Mouse (Mus musculus): ENCODE measurements around the gene Clec18a. TPM values are rescaled to one million over a fixed set of nuclear protein-coding genes. Genes with fewer than 3 reads are reported as not detected.
"Not testable (repeated sequence)": the region's sequence is repeated elsewhere in the genome, so short reads cannot be mapped to it uniquely, and the experiment has no call there.

Clec18a gene
- 1 to 10 TPM; 3.2 to 3.5 TPM for total RNA-seq (2021)

DNA sequence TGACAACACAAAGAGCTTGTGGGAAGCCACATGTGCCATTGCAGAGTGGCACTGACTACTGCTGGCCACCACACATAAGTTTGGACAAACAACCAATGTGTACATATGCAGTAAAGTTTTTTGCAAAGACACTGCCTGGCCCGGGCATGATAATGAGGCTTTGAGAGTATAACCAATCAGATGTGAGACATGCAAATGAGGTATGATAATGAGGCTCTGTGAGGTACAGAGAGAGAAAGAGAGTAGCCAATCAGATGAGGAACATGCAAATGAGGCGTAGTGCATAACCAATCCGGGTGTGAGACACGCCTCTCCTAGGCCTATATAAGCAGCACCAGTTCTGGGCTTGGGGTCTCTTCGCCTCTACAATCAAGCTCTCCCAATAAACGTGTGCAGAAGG lies at the start of gene Clec18a:
Gene Clec18a, minus strand, starts transcription at position 101 of the 400 bp plus-strand sequence.
- DNase-seq (ENCODE audit: low spot score in 2 of 2), result not testable (repeated sequence)
- intact Hi-C loops (cut with DNase I), result loop anchor here (2.0 to 10.0 kb wide), 2 partner anchors 30 to 338 kb away; no protein-coding TSS in a partner anchor

DNA sequence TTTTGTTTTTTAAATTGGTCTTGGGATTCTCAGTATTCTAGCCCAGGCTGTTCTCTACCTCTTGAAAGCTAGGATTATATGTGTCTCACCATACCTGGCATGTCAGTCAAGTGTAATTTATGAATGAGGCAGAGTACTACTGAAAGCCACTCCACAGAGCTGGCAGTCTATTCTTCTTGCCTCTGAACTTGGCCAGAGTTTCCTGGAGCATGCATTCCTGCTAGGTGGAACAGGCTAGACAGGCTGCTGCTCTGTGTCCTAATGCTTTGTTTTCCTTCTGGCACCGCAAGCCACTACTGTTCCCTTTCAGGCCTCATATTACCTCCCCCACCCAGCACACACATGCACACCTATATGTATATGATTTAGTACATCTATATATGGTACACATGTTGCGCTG lies 38.5 kb upstream of the Clec18a start:
- DNase-seq (ENCODE audit: low spot score in 2 of 2), result no peak
- intact Hi-C loops (cut with DNase I), result no loop called here

DNA sequence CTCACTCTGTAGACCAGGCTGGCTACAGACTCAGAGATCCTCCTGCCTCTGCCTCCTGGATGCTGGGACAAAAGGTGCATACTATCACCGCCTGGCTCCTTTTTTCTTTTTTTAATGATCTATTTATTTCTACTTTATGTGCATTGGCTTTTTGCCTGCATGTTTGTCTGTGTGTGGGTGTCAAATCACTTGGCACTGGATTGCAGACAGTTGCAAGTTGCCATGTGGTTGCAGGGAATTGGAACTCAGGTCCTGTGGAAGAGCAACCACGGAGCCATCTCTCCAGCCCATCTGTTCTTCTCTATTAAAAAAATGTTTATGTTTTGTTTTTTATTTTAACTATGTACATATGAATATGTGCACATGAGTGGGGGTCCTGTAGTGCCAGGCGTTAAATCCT lies 27.3 kb upstream of the Clec18a start:
- intact Hi-C loops (cut with DNase I), result no loop called here
- DNase-seq (ENCODE audit: low spot score in 2 of 2), result no peak

DNA sequence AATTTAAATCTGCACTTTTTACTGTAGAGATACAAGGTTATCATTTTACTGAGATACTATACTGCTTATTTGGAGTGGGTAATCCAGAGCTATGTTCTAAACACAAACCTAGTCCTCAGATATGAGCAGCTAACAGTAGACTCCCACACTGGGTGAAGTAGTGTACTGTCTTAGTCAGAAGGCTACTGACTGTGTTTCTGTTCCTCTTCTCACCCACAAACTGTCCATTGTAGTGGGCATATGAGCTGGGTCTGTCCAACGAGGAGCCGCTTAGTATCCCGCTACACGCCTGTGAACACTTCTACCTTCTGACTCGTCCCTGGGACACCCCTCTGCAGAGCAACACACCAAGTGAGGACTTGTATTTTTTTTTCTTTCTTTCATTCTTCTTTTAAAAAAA lies 22.7 kb upstream of the Clec18a start:
- DNase-seq (ENCODE audit: low spot score in 2 of 2), result no peak
- intact Hi-C loops (cut with DNase I), result no loop called here

DNA sequence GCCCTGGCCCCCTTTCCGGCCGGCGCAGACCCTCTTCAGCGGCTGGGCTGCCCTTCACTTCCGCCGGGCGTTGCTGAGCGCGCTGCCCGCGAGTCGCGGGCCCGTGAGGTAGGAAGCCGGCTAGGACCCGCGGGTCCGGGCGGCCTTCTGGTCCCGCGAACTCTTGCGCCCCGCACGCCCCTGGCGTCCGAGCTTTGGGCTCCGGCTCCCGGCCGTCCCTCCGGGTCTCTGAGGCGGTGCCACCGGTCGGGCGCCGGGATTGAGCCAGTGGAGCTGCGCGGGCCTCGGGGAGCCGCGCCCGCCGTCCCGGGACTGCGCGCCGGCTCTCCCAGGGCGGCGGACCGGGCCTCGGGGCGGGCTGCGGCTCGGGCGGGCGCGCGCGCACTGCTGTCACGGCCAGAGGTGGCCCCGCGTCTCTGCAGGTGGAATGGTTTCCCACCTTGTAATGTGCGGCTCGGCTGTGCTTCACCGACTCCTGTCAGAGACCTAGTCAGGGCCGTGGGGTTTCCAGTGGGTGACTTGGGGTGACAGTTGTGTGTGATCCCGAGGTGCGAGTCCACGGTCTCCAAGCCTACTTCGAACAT lies 2.6 kb upstream of the Clec18a start:
- intact Hi-C loops (cut with DNase I), result loop anchor here (10.0 kb wide), 1 partner anchor 340 kb away; no protein-coding TSS in a partner anchor
- DNase-seq (ENCODE audit: low spot score in 2 of 2), result peak in 1 of 2 experiments; percentile 25

DNA sequence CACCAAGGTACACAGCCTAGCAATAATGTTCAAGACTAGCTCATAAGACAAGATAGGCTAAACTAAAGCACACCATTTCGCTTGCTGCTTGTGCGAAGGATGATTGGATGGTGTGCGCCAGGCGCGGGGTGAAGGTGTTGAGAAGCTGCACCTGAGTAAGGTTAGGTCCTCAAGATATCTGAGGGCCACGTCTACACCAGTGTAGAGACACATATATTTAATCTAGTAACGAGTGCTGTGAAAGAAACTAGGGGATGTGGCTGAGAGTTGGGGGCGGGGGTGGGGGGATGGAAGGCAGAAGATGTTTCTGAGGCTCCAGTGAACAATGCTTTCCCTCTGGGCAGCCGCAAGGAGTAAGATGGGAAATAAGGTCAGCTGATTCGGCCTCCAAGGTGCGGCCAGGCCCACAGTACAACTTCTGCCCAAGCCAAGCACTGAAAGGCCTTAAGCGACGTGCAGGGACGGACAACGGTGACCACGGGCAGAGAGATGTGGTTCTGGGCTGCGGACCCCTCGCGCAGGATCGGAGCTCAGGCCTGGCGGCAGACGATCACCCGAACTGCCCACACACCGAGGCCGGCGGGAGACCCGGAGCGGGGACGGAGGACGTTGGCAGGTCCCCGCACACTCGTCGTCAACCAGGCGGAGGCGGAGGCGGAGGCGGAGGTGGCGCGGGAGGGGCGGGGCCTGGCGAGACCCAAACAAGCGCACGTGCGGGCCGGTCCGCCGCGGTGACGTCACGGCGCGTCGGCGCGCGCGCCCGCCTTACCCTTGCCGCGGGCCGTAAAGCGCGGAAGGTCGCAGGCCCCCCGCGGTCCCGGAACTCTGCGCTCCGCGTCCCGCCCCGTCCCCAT lies 1.9 kb upstream of the Clec18a start, which contains the start of gene Pdpr:
Gene Pdpr, plus strand, starts transcription at position 766 of the 854 bp plus-strand sequence.
- DNase-seq (ENCODE audit: low spot score in 2 of 2), result peak; percentile 90 to 92
- intact Hi-C loops (cut with DNase I), result loop anchor here (2.0 to 10.0 kb wide), 2 partner anchors 31 to 339 kb away; no protein-coding TSS in a partner anchor

DNA sequence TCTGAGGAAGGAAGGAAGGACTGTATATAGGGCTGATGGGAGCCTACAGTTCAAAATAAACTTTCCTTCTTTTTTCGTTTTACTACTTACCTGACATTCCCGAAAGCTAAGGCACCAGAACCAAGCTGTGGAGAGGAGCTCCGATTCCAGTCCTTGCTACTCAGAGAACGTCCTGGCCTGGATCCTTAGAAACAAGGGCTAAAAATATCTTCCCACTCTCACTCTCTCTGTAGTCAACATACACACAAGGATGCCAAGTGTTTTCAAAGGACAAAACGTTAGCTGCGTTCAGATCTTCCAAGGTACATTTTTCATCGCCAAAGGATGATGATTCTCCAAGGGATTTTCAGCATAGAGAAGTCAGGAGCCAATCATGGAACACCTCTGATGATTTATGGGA lies 520 bp downstream of the Clec18a start:
- DNase-seq (ENCODE audit: low spot score in 2 of 2), result no peak
- intact Hi-C loops (cut with DNase I), result loop anchor here (2.0 to 10.0 kb wide), 2 partner anchors 29 to 337 kb away; no protein-coding TSS in a partner anchor

DNA sequence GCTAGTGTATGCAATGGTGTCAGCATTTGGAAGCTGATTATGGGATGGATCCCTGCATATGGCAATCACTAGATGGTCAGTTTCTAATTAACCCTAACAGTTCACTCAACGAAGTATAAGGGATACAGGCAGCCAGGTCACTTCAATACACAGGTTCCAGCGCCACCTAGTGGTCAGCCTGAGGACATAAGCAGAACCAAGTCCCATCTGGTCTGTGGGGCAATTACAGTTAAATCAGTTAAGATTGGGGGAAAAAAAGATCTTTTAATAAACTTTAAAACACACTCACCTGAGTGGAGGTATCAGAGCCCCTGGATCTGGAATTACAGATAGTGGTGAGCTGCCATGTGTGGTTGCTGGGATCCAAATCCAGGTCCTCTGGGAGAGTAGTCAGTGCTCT lies 2.1 kb downstream of the Clec18a start:
- DNase-seq (ENCODE audit: low spot score in 2 of 2), result peak; percentile 52 to 65
- intact Hi-C loops (cut with DNase I), result loop anchor here (10.0 kb wide), 1 partner anchor 335 kb away; no protein-coding TSS in a partner anchor

DNA sequence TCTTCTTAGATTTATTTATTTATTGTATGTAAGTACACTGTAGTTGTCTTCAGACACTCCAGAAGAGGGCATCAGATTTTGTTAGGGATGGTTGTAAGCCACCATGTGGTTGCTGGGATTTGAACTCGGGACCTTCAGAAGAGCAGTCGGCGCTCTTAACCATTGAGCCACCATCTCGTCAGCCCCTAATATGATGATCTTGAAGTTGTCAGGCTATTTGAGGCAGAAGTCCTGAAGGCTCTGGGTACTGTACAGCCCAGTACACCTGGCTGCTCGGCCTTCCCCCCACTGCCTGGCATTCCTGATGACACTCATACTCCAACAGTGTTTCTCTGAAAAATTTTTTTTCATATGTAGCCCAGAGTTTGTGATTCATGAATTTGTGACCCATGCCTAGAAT lies 8.3 kb downstream of the Clec18a start:
- not testable (repeated sequence) for DNase-seq (ENCODE audit: low spot score in 2 of 2)

DNA sequence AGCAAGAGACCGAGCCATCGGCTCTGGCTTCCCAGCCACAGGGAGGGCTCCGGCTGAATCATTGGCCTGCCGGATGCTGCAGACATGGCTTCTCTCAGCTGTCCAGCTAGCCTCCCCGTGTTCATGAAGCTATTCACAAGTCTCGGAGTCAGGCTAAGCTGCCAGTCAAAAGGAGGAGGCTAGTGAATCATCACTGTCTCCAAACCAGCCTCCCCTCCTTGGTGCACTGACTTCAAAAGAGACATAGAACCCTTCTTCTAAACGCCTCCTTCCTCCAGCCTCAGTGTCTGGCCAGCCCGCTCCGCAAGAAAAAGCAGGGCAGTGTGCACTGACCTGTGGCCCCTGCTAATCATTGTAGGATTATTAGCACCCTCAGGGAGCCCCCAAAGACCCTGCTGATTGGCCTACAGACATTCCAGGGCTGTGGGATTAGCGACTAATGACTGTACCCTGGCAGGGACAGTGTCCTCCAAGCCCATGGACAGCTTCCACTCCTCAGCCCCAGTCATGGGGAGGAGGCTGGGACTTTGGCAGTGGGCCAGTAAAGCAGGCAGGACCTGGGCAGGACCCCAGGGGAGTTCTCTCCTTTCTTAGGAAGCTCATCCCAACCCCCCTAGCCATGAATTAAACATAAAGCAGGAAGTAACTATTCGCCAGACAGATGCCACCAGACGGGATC lies 10.5 kb downstream of the Clec18a start:
- intact Hi-C loops (cut with DNase I), result no loop called here
- no peak for DNase-seq (ENCODE audit: low spot score in 2 of 2)

More for the DNA sequence above, 8.3 kb downstream of the Clec18a start:
- intact Hi-C loops (cut with DNase I), result not testable (repeated sequence)

DNA sequence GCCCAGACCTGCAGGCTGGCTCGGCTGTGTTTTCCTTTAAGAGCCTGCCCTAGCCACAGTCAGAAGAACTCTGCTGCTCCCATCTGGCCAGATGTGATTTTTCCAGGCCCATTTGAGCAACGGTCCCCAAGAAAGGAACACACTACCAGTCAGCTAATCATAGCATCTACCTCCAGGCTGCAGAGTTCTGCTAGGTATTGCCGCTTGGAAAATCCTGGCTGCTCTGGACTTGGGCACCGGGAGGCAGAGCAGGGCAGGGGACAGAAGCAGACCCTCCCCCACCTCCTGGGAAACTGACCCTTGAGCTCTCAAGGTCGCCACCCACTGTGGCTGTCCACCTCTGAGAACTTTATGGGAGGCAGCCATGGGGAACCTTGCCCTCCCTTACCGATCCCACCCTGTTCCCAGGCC lies 12.4 kb downstream of the Clec18a start:
- DNase-seq (ENCODE audit: low spot score in 2 of 2), result no peak
- intact Hi-C loops (cut with DNase I), result no loop called here

DNA sequence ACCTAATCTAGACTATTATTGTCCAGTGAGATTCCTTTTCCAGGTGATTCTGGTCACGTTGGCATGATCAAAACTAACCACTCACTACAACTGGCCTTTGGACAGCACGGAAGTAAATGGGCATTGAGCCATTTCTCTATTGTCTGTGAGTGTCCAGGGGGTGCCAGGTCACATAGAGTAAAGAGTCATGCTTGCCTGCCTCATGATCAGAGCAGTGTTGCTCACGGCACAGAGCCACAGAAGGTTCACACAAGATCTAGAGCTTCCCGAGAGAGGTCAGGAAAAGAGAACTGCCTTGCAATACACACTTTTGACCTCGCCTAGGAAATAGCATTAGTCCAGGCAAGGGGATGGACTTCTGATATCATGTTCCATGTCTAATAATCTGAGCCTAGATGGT lies 12.8 kb downstream of the Clec18a start:
- no peak for DNase-seq (ENCODE audit: low spot score in 2 of 2)
- intact Hi-C loops (cut with DNase I), result no loop called here

DNA sequence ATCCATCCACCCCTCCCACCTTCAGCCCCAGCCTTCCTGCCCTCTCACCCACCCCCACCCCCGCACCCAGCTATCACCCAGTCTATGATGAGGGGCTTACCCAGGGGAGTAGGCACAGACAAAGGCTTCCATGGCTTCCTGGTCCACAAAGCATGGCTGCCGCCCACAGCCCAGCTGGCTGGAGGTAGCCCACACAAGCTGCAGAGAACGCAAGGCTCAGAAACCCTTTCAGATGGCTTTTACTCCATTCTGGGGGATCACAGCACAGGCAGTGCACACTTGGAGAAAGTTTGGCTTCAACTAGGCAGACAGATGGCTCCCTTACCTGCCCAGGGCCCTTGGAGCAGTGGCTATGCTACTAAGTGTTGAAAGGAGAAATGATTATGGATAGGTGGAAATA lies 16.3 kb downstream of the Clec18a start:
- peak; percentile 62 to 77 for DNase-seq (ENCODE audit: low spot score in 2 of 2)
- intact Hi-C loops (cut with DNase I), result no loop called here

DNA sequence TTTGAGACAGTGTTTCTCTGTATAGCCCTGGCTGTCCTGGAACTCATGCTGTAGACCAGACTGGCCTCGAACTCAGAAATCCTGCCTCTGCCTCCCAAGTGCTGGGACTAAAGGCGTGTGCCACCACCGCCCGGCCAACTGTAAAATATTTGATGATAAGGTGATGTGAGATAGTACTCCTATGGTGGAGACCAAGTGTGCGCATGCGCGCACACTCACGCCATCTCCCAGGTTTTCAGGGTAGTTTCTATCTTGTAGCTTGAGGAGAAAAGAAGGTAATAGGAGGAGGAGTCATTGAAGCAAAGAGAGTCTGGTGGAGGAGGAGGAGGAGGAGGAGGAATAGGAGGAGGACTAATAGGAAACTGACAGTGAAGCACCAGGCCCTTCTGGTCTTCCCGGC lies 23.6 kb downstream of the Clec18a start:
- intact Hi-C loops (cut with DNase I), result not testable (repeated sequence)

DNA sequence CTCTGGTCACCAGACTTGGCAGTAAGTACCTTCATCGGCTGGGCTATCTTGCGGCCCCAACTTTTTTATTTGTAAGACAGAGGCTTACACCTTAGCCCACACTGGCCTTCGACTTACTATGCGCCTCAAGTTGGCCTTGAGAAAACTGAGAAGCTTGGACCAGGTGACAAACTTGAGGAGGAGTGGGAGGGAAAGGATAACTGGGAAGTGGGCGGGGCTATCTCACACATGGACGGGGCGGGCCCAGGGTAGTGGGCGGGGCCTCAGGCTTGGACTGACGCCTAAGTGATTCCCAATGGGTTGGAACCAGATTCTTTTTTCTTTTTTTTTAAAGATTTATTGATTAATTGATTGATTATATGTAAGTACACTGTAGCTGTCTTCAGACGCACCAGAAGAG lies 24.8 kb downstream of the Clec18a start:
- intact Hi-C loops (cut with DNase I), result no loop called here
- no peak for DNase-seq (ENCODE audit: low spot score in 2 of 2)

More for the DNA sequence above, 23.6 kb downstream of the Clec18a start:
- not testable (repeated sequence) for DNase-seq (ENCODE audit: low spot score in 2 of 2)

DNA sequence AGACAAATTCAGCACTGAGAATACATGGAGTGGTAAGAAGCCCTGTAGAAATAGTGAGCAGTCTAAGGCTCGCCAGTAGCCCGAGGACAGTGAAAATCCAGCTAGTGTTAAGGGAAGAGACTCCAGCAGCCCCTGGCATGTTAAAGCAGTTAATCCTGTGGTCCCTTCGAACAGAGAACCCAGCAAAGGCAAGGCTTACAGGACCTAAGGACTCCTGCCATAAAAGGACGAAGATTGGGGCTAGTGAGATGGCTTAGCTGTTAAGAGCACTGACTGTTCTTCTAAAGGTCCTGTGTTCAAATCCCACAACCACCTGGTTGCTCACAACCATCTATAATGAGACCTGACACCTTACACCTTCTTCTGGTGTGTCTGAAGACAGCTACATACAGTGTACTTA lies 25.9 kb downstream of the Clec18a start:
- no peak for DNase-seq (ENCODE audit: low spot score in 2 of 2)
- intact Hi-C loops (cut with DNase I), result no loop called here

DNA sequence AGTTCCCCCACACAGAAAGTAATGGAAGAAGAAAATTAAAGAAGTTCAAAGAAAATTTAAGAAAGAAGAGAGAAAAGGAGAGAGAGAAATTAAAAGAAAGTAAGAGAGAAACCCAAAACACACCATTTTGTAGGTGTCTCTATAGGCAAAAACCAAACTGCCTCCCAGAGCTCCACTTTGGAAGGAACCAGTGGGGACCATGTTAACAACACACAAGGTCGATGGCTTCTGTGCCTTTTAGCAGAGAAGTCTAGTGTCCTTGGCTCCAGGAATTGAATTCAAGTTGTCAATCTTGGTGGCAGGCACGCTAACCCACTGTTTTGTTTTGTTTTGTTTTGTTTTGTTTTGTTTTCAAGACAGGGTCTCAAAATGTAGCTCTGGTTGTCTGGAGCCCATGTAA lies 29.3 kb downstream of the Clec18a start:
- intact Hi-C loops (cut with DNase I), result loop anchor here (2.0 kb wide), 1 partner anchor 30 kb away; the partner anchor contains the start of gene Clec18a
- no peak for DNase-seq (ENCODE audit: low spot score in 2 of 2)

DNA sequence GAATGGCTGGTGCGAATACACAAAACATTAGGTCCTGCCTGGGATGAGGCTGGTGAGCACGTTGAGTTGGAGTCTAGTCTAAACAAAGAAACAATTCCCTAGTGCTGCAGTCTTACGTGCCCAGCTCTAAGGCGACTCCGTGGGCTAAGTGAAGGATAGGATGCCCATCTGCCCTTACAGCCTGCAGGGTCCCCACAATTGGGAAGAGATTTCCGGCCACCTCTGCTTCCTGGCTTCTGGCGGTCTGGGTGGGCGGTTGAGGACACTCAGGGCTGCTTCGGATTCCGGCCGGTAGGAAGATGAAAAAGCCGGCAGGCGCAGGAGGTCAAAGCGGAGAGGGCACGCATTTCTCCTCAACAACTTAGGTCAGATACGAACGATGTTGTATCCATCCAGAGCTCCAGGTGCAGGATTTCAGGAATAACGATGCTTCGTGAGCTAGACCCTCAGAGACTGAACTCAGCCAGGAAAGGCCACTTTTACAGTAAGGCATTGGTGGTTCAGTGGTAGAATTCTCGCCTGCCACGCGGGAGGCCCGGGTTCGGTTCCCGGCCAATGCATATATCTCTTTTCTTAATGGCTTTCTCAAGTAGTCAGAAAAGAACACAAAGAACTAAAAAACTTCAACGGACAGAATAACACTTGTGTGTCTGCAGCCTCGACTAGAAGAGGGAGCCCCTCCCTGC lies 30.0 kb downstream of the Clec18a start:
- peak; percentile 91 to 94 for DNase-seq (ENCODE audit: low spot score in 2 of 2)
- intact Hi-C loops (cut with DNase I), result loop anchor here (2.0 kb wide), 1 partner anchor 31 kb away; the partner anchor contains the start of gene Clec18a

DNA sequence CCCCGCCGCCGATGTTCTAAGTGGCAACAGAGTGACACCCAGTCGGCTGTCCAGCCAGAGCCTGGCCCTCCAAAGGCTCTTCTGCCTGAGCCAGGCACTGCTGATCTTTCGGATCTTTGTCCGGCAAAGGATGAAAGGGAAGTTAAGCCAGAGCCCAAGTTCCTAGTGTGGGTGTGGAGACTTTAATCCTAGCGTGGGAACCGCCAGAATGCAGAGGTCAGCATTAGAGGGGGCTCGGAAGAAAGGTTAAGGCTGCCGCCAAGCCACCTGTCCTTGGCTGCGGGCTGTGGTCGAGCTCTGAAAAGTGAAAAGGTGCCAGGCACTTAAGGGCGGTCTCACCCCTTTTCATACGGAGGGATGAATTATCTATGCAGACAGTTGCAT lies 30.5 kb downstream of the Clec18a start:
- intact Hi-C loops (cut with DNase I), result loop anchor here (2.0 kb wide), 1 partner anchor 31 kb away; the partner anchor contains the start of gene Clec18a
- no peak for DNase-seq (ENCODE audit: low spot score in 2 of 2)
